Mouse (Mus musculus): ENCODE measurements around the gene Arhgef1. TPM values are rescaled to one million over a fixed set of nuclear protein-coding genes. Genes with fewer than 3 reads are reported as not detected.
A peak's percentile ranks its signal among the peaks of the same experiment; 100 is the strongest.

Gene Arhgef1
- total RNA-seq, 2 experiments from 2014 or later = 88.3 to 100.0 TPM

DNA sequence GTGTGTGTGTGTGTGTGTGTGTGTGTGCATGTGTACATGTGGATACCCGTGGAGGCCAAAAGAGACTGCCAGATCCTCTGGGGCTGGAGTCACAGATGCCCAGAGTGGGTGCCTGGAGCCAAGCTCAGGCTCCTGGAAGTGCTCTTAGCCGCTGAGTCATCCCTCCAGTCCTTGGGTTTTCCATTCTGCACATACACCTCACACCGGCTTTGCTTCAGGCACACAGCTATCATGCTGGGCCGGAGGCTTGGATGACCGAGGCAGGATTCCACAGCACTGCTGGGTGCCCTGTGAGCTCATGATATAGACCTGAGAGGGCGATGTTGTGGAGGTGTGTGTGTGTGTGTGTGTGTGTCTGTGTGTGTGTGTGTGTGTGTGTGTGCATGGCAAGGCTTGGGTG lies 65.8 kb downstream of the Arhgef1 start:
- DNase-seq (ENCODE audit: low spot score in 2 of 2) = no peak
- H3K4me3 ChIP-seq = no peak overlapping the region
- no peak overlapping the region for H3K27ac ChIP-seq
- TF ChIP-seq CTCF (conservative IDR thresholded peaks at IDR 0.05) = no peak

DNA sequence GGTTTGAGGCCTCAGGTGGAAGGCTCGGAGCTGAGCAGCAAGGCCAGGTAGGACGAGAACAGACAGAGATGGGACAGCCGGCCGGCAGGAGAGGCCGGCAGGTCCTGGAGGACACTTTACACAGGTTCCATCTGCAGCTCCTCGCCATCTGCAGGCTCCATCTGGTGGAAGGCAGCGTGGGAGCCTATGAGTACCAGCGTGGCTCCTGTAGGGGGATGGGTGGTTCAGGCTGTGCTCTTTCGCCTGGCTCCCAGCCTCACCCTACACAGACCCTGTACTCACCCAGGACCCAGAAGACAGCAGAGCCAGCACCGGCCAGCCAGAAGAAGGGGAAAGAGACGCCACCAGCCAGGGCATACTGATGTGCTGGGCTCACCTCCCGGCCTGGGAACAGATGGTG lies 67.1 kb downstream of the Arhgef1 start:
- 0 out of 2 replicates have a peak, but pooled peaks have one; percentile 12 for TF ChIP-seq CTCF (conservative IDR thresholded peaks at IDR 0.05)
- peak; percentile 57 to 79 for DNase-seq (ENCODE audit: low spot score in 2 of 2)
- Histone ChIP-seq H3K4me3 (peak overlapping the region; percentile 5; the same call in 1 of the 2 replicates), H3K27ac (peak overlapping the region; percentile 82)

- Histone ChIP-seq H3K4me3 (no peak overlapping the region), H3K27ac (peak overlapping the region; percentile 82)
- no peak for DNase-seq (ENCODE audit: low spot score in 2 of 2)
- no peak for TF ChIP-seq CTCF (conservative IDR thresholded peaks at IDR 0.05)
Measured at GRCm38 (mm10) chr7:24970341-24970740, 67.6 kb downstream of the Arhgef1 start.

DNA sequence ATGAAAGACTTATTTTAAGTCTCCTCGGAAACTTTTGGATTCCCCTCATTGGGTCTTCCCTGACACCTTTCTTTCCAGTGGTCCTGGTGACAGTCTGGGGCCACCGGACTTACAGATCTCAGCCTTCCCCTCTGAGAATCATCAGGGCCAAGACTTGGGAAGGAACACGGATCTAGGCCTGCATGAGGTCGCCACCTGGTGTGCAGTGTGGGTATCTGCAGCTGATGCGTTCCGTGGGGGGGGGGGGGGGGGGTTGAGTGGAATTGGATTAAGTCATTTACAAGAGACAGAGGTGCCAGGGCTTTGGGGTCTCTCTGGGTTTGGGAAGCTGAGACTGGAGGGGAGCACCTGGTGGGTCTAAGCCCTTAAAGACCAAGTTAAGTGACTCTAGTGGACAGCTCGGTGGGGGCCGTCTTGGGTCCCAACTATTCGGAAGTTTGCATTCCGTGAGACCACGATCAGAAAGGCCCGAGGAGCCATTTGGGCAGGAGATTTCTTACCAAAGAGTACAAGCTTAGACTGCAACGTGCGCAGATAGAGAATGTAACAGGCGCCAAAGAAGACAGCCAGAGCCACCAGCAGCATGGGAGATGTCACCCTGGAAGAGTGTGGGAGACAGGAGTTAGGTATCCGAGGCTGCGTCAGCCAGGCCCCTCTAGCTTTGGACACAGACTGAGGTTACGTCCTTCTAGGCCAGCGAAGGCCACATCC lies 68.7 kb downstream of the Arhgef1 start:
- H3K27ac ChIP-seq = peak overlapping the region; percentile 96
- peak; percentile 71 for TF ChIP-seq CTCF (conservative IDR thresholded peaks at IDR 0.05)
- H3K4me3 ChIP-seq = peak overlapping the region; percentile 95
- DNase-seq (ENCODE audit: low spot score in 2 of 2) = no peak

GRCm38 (mm10) chr7:24971972-24972893 lies 69.5 kb downstream of the Arhgef1 start, which contains the start of gene Rabac1:
Rabac1 (minus strand) TSS chr7:24972754.
- Histone ChIP-seq H3K4me3 (peak within 1 kb of the TSS; percentile 95), H3K27ac (peak within 1 kb of the TSS; percentile 96)
- TF ChIP-seq CTCF (conservative IDR thresholded peaks at IDR 0.05) = peak; percentile 64
- peak; percentile 91 to 97 for DNase-seq (ENCODE audit: low spot score in 2 of 2)

GRCm38 (mm10) chr7:24973208-24973607 lies 70.5 kb downstream of the Arhgef1 start:
- no peak overlapping the region for H3K4me3 ChIP-seq
- no peak overlapping the region for H3K27ac ChIP-seq
- TF ChIP-seq CTCF (conservative IDR thresholded peaks at IDR 0.05) = no peak
- no peak for DNase-seq (ENCODE audit: low spot score in 2 of 2)

GRCm38 (mm10) chr7:24973902-24974301 lies 71.2 kb downstream of the Arhgef1 start:
- DNase-seq (ENCODE audit: low spot score in 2 of 2) = no peak
- Histone ChIP-seq H3K4me3 (no peak overlapping the region), H3K27ac (no peak overlapping the region)
- no peak for TF ChIP-seq CTCF (conservative IDR thresholded peaks at IDR 0.05)

- Histone ChIP-seq H3K4me3 (no peak overlapping the region), H3K27ac (no peak overlapping the region)
- DNase-seq (ENCODE audit: low spot score in 2 of 2) = peak in 1 of 2 experiments; percentile 60
- TF ChIP-seq CTCF (conservative IDR thresholded peaks at IDR 0.05) = peak; percentile 93
Measured at GRCm38 (mm10) chr7:24974893-24975595, 72.3 kb downstream of the Arhgef1 start.

Small RNA genes lying within 50 kb of the gene (microRNA-seq; reads per million reads assigned to microRNA genes)
- 6.6 to 7.3 reads per million in 2 experiments for gene Mir7046

Other genes starting within 250 kb of the Arhgef1 start
- not detected for gene Tex101, start 226.2 kb upstream of the Arhgef1 start, total RNA-seq (2021)
- not detected for gene BC049730, start 193.7 kb upstream of the Arhgef1 start, total RNA-seq (2021)
- gene Gm4763, start 176.0 kb upstream of the Arhgef1 start, total RNA-seq (2021) = not detected
- under 1 TPM in 1 of 2 experiments, not detected in 1; 0.41 TPM for gene Cd177, start 142.6 kb upstream of the Arhgef1 start, total RNA-seq (2021)
- gene Ceacam10, start 125.7 kb upstream of the Arhgef1 start, total RNA-seq (2021) = not detected
- gene Gm9844, start 40.7 kb upstream of the Arhgef1 start, total RNA-seq (2021) = 1 to 10 TPM in 1 of 2 experiments, not detected in 1; 1.6 TPM
- not detected for gene Lypd4, start 33.0 kb upstream of the Arhgef1 start, total RNA-seq (2021)
- gene Dmrtc2, start 32.9 kb upstream of the Arhgef1 start, total RNA-seq (2021) = not detected
- 100 to 1,000 TPM; 501 to 525 TPM for gene Rps19, start 18.5 kb upstream of the Arhgef1 start, total RNA-seq (2021)
- not detected for gene Cd79a, start 5.5 kb upstream of the Arhgef1 start, total RNA-seq (2021)
- gene Gm4881, start 41.6 kb downstream of the Arhgef1 start, total RNA-seq (2021) = not detected
- 100 to 1,000 TPM; 275 to 315 TPM for gene Rabac1, start 69.8 kb downstream of the Arhgef1 start, total RNA-seq (2021)
- 1,000 to 10,000 TPM; 2,443 to 2,563 TPM for gene Atp1a3, start 103.0 kb downstream of the Arhgef1 start, total RNA-seq (2021)
- 100 to 1,000 TPM; 247 to 248 TPM for gene Grik5, start 169.4 kb downstream of the Arhgef1 start, total RNA-seq (2021)
- 10 to 100 TPM; 29.3 to 30.3 TPM for gene Zfp574, start 169.7 kb downstream of the Arhgef1 start, total RNA-seq (2021)

Measured in layer of hippocampus, adult 2 months (tissue).